In the genomic region with DNA sequence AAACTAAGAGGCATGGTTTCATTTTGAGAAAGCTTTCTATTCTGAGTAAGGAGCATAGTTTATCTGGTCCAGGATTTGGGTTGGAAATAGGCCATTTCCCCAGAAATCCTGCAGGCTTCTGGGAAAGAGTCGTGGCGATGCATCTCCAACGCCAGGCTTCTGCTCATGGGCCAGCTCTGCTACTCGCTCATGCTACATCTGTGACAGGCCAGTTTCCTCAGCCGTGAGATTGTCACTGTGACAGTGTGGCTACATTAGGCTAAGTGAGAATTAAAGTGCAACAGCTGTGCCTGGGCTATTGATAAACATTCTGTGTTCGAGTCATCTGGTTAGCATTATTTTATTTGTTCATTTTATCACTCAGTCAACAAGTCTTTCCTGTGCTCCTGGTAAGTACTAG, we compare ENCODE assay signal across 14 mouse cellular contexts.
"Had no signal": no experiment of that assay in that cellular context is flagged by ENCODE, and none has a peak within 500 bp of the region (broad histone marks: within the 10 kb centered on the region; RNA-seq: fewer than 3 reads in every experiment).

No protein-coding gene starts in this region.

- DNase-seq: kidney, postnatal 25 days; layer of hippocampus, adult 9-11 months; liver; lung, postnatal 14 days; midbrain, embryonic 14.5 days; thymus, adult 18-20 months; thymus, postnatal 36 days had no signal

- H3K9me3 ChIP-seq: limb, embryonic 10.5 days; liver, embryonic 12.5 days; liver, embryonic 15.5 days had no signal

- H3K27me3 ChIP-seq: limb, embryonic 13.5 days; liver, embryonic 12.5 days; liver, embryonic 15.5 days had no signal

- H3K4me1 ChIP-seq: limb, embryonic 10.5 days; limb, embryonic 13.5 days; liver, embryonic 12.5 days; liver, embryonic 15.5 days had no signal

- H3K4me3 ChIP-seq: layer of hippocampus, adult 2 months; limb, embryonic 10.5 days; limb, embryonic 13.5 days; liver, embryonic 12.5 days; liver, embryonic 15.5 days had no signal

- H3K9ac ChIP-seq: limb, embryonic 13.5 days; liver, embryonic 12.5 days; liver, embryonic 15.5 days had no signal

- H3K36me3 ChIP-seq: limb, embryonic 10.5 days; limb, embryonic 13.5 days; liver, embryonic 12.5 days; liver, embryonic 15.5 days had no signal

- ATAC-seq: liver, embryonic 12.5 days had no signal

- H3K4me2 ChIP-seq: limb, embryonic 13.5 days; liver, embryonic 12.5 days; liver, embryonic 15.5 days; midbrain, embryonic 11.5 days had no signal

- H3K27ac ChIP-seq: kidney, postnatal 0 days; layer of hippocampus, adult 2 months; limb, embryonic 10.5 days; limb, embryonic 13.5 days; liver, embryonic 12.5 days; liver, embryonic 15.5 days had no signal
